Mouse (Mus musculus) bone marrow, adult 2 months (tissue): ENCODE data around the gene Xab2. TPM values are rescaled to one million over a fixed set of nuclear protein-coding genes. Genes with fewer than 3 reads are reported as not detected.

Source experiments
- H3K27ac ChIP-seq: fragments of 200-500 bp; 2 replicates; pipeline ENCODE4 v1.5.1; 2012; ENCODE audit warnings: low read depth, mild to moderate bottlenecking, control low read depth, inconsistent platforms, low read length; ENCODE audit not compliant: control insufficient read depth, poor library complexity, insufficient read depth
- H3K4me1 ChIP-seq: fragments of 200-500 bp; 2 replicates; pipeline ENCODE4 v1.6.1; 2011; ENCODE audit warnings: low read length; ENCODE audit not compliant: control insufficient read depth, insufficient read depth
- H3K4me3 ChIP-seq: fragments of 200-500 bp; replicated peaks from 2 replicates; pipeline ENCODE3; 2011; ENCODE audit warnings: mild to moderate bottlenecking, low read depth, low read length, control low read depth; ENCODE audit not compliant: control insufficient read depth
- CTCF ChIP-seq: fragments of 200-500 bp; IDR thresholded peaks from 2 replicates; pipeline ENCODE4 v1.5.1; 2011; ENCODE audit warnings: low read length, control low read depth; ENCODE audit not compliant: control insufficient read depth, insufficient read depth
- POLR2A ChIP-seq: fragments of 200-500 bp; IDR thresholded peaks from 2 replicates; pipeline ENCODE4 v1.6.1; 2011; ENCODE audit warnings: low read depth, mild to moderate bottlenecking, control low read depth, low read length, borderline replicate concordance; ENCODE audit not compliant: control insufficient read depth
- WGBS: fragments of 180-500 bp; shearing (Covaris S2); methylation state at CpG from one replicate; pipeline ENCODE4 v1.1.7; 2018; 5-methylcytosine and 5-hydroxymethylcytosine counted together
- polyA plus RNA-seq: library from polyadenylated mRNA; stranded (reverse); fragments of >200 nt; gene quantifications from 2 replicates; pipeline ENCODE4 v1.2.4, GENCODE M21; 2011; ENCODE audit warnings: low replicate concordance; ENCODE audit not compliant: missing spikeins, insufficient read depth, insufficient read length

Xab2 gene
- polyA plus RNA-seq, 1 experiment: 40.3 TPM

- no peak overlapping the region for H3K27ac ChIP-seq
- TF ChIP-seq POLR2A: no peak
- TF ChIP-seq CTCF: no peak
- H3K4me1 ChIP-seq: peaks cover 8% of the 10 kb centered on the region; the same call in 1 of the 2 replicates
- no peak overlapping the region for H3K4me3 ChIP-seq
- WGBS: 24% methylated on average over 3 of the region's 3 CpGs
Observed at GRCm38 (mm10) chr8:3652845-3653244, 31.7 kb upstream of the Xab2 start.

- 24% methylated on average over 1 of the region's 1 CpGs for WGBS
Observed at GRCm38 (mm10) chr8:3648990-3649389, 27.9 kb upstream of the Xab2 start.

GRCm38 (mm10) chr8:3648268-3648667, 27.2 kb upstream of the Xab2 start:
- 25% methylated on average over 2 of the region's 2 CpGs for WGBS
- Histone ChIP-seq H3K4me1 (peaks cover 1% of the 10 kb centered on the region; the same call in 1 of the 2 replicates), H3K27ac (peak overlapping the region; percentile 90; the same call in 1 of the 2 replicates), H3K4me3 (no peak overlapping the region)
- TF ChIP-seq CTCF: no peak
- TF ChIP-seq POLR2A: no peak

More at GRCm38 (mm10) chr8:3648990-3649389, 27.9 kb upstream of the Xab2 start:
- Histone ChIP-seq H3K27ac (peak overlapping the region; percentile 90), H3K4me3 (peak overlapping the region; percentile 48), H3K4me1 (peaks cover 1% of the 10 kb centered on the region; the same call in 1 of the 2 replicates)
- no peak for TF ChIP-seq CTCF
- no peak for TF ChIP-seq POLR2A

- peak overlapping the region; percentile 20; the same call in 1 of the 2 replicates for H3K27ac ChIP-seq
- no peak overlapping the region for H3K4me3 ChIP-seq
- WGBS: 62% methylated on average over 4 of the region's 4 CpGs
- TF ChIP-seq POLR2A (no peak), CTCF (no peak)
- peaks cover 1% of the 10 kb centered on the region; the same call in 1 of the 2 replicates for H3K4me1 ChIP-seq
Observed at GRCm38 (mm10) chr8:3647561-3647960, 26.4 kb upstream of the Xab2 start.

- TF ChIP-seq POLR2A: no peak
- no peak for TF ChIP-seq CTCF
- Histone ChIP-seq H3K4me1 (peaks cover 1% of the 10 kb centered on the region; the same call in 1 of the 2 replicates), H3K4me3 (no peak overlapping the region), H3K27ac (peak overlapping the region; percentile 84)
- 51% methylated on average over 6 of the region's 6 CpGs for WGBS
Observed at GRCm38 (mm10) chr8:3646824-3647531, 25.9 kb upstream of the Xab2 start.

GRCm38 (mm10) chr8:3645804-3646203, 24.7 kb upstream of the Xab2 start:
- peak overlapping the region; percentile 84; the same call in 1 of the 2 replicates for H3K27ac ChIP-seq
- H3K4me3 ChIP-seq: no peak overlapping the region
- H3K4me1 ChIP-seq: peaks cover 1% of the 10 kb centered on the region; the same call in 1 of the 2 replicates
- TF ChIP-seq POLR2A (no peak), CTCF (peak; percentile 78)
- WGBS: 9% methylated on average over 5 of the region's 5 CpGs

- H3K27ac ChIP-seq: peak overlapping the region; percentile 77
- WGBS: 4% methylated on average over 8 of the region's 8 CpGs
- H3K4me1 ChIP-seq: no peaks in the 10 kb centered on the region; the same call in none of the 2 replicates
- peak overlapping the region; percentile 98 for H3K4me3 ChIP-seq
- TF ChIP-seq CTCF: no peak
- TF ChIP-seq POLR2A: 0 out of 2 replicates have a peak, but pooled peaks have one; percentile 8
Observed at GRCm38 (mm10) chr8:3631478-3631875, 10.4 kb upstream of the Xab2 start.

GRCm38 (mm10) chr8:3630647-3631477, 9.7 kb upstream of the Xab2 start, which contains the start of gene Stxbp2:
Gene Stxbp2, plus strand, starts transcription at chr8:3630955.
- H3K27ac ChIP-seq: peak within 1 kb of the TSS; percentile 77
- peak within 1 kb of the TSS; percentile 98 for H3K4me3 ChIP-seq
- WGBS: 3% methylated on average over 47 of the region's 47 CpGs
- no peaks in the 10 kb centered on the region; the same call in none of the 2 replicates for H3K4me1 ChIP-seq
- no peak for TF ChIP-seq CTCF
- peak; percentile 85; the same call in 1 of the 2 replicates for TF ChIP-seq POLR2A

GRCm38 (mm10) chr8:3628014-3628413, 6.9 kb upstream of the Xab2 start:
- H3K4me1 ChIP-seq: no peaks in the 10 kb centered on the region; the same call in none of the 2 replicates

More at GRCm38 (mm10) chr8:3628014-3628413, 6.9 kb upstream of the Xab2 start:
- TF ChIP-seq CTCF: 0 out of 2 replicates have a peak, but pooled peaks have one; percentile 32
- TF ChIP-seq POLR2A: no peak
- WGBS: 55% methylated on average over 5 of the region's 5 CpGs
- H3K27ac ChIP-seq: no peak overlapping the region
- H3K4me3 ChIP-seq: no peak overlapping the region
